Mouse (Mus musculus): ENCODE measurements around the gene C2cd4c.

GRCm38 (mm10) chr10:79660298-79660697 is 46.5 kb upstream of the C2cd4c start:
- peak; percentile 40 for TF ChIP-seq CTCF (IDR thresholded peaks at IDR 0.05)
- TF ChIP-seq POLR2A (IDR thresholded peaks at IDR 0.05; ENCODE audit: insufficient read depth, low read depth, low read length): no peak
